Mouse (Mus musculus) MEL (cell line): ENCODE data around the gene Tmem87b.

Source experiments
- POLR2AphosphoS5 ChIP-seq: IDR thresholded peaks from 2 replicates; pipeline ENCODE4 v1.6.1; 2012; ENCODE audit warnings: low read depth, borderline replicate concordance, mild to moderate bottlenecking, inconsistent platforms, low read length, moderate library complexity, mixed read lengths
- UBTF ChIP-seq: IDR thresholded peaks from 2 replicates; pipeline ENCODE4 v1.6.1; 2012; ENCODE audit warnings: low read depth, mild to moderate bottlenecking, inconsistent platforms, low read length, improper control_type of control experiment, moderate library complexity, borderline replicate concordance; ENCODE audit not compliant: insufficient read depth

DNA sequence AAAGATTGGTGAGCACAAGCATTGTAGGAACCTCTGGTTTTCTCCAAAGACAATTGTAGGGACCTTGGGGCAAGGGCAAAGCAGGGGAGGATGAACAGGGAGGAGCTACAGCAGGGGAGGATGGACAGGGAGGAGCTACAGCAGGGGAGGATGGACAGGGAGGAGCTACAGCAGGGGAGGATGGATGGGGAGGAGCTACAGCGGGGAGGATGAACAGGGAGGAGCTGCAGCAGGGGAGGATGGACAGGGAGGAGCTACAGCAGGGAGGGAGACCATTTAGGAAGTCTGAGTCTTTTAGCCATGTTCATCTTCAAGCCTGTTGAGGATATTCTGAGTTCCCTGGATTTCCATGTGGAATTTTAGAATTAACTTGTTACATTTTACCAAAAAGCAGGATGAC, 31.1 kb upstream of the Tmem87b start:
- TF ChIP-seq POLR2AphosphoS5: no peak
- no peak for TF ChIP-seq UBTF
